Mouse (Mus musculus) liver, embryonic 12.5 days (tissue): Measurements from ENCODE around the gene Emilin3. TPM values are rescaled to one million over a fixed set of nuclear protein-coding genes. Genes with fewer than 3 reads are reported as not detected.

ENCODE experiments used
- ATAC-seq: fragments of 200-750 bp; cut with Nextera tagmentation; 2 replicates; pipeline ENCODE4 v1.8.0; 2017; ENCODE audit warnings: moderate number of reproducible peaks, mild to moderate bottlenecking, moderate library complexity
- H3K27ac ChIP-seq: fragments of 300-500 bp; sonication (generic); 2 replicates; pipeline ENCODE4 v1.5.1; 2016; ENCODE audit warnings: mild to moderate bottlenecking
- H3K27me3 ChIP-seq: fragments of 300-500 bp; sonication (generic); replicated peaks from 2 replicates; pipeline ENCODE4 v1.6.1; 2016; ENCODE audit warnings: mild to moderate bottlenecking, moderate library complexity
- H3K36me3 ChIP-seq: fragments of 300-500 bp; sonication (generic); 2 replicates; pipeline ENCODE4 v1.6.1; 2016; ENCODE audit warnings: mild to moderate bottlenecking, moderate library complexity
- H3K4me1 ChIP-seq: fragments of 300-500 bp; sonication (generic); 2 replicates; pipeline ENCODE4 v1.6.1; 2016
- H3K4me2 ChIP-seq: fragments of 300-500 bp; sonication (generic); 2 replicates; pipeline ENCODE4 v1.6.1; 2016; ENCODE audit warnings: mild to moderate bottlenecking, moderate library complexity
- H3K4me3 ChIP-seq: fragments of 300-500 bp; sonication (generic); 2 replicates; pipeline ENCODE4 v1.5.1; 2016; ENCODE audit warnings: mild to moderate bottlenecking, moderate library complexity
- H3K9ac ChIP-seq: fragments of 300-500 bp; sonication (generic); 2 replicates; pipeline ENCODE4 v1.6.1; 2016; ENCODE audit warnings: mild to moderate bottlenecking, moderate library complexity
- H3K9me3 ChIP-seq: fragments of 300-500 bp; sonication (generic); replicated peaks from 2 replicates; pipeline ENCODE4 v1.6.1; 2016; ENCODE audit warnings: mild to moderate bottlenecking, moderate library complexity
- WGBS: fragments of 180-500 bp; shearing (Covaris S2); methylation state at CpG from one replicate; pipeline ENCODE4 v1.1.7; 2016; ENCODE audit not compliant: insufficient replicate concordance; 5-methylcytosine and 5-hydroxymethylcytosine counted together
- polyA plus RNA-seq: library from polyadenylated mRNA; unstranded; fragments of >200 nt; fragmentation: Nextera tagmentation; extraction: Ambion mirVana; gene quantifications from 2 replicates; pipeline ENCODE4 v1.2.1, GENCODE M21; 2016

Gene Emilin3
- polyA plus RNA-seq, 1 experiment from 2014 or later, result 0.99 TPM

DNA sequence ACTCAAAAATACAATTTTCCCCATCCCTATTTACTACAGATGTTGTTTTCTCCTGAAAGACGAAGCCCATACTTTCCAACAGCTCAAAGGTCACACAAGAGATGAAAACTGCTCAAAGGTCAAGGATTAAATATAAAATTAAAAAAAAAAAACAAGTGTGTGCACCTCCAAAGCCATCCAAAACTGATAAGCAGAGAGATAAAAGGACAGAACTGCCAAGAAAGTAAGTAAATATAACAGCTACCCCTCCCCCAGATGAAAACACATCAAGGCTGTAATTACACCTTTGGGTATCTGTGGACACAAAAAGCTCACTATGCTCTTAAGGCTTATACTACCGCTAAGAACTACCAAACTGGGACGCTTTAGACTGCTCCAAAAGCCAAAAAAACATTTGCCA lies 42.7 kb downstream of the Emilin3 start:
- Histone ChIP-seq H3K4me2 (no peak overlapping the region), H3K27ac (no peak overlapping the region), H3K36me3 (no peaks in the 10 kb centered on the region), H3K27me3 (peaks cover 3% of the 10 kb centered on the region; the same call in 1 of the 2 replicates), H3K4me3 (no peak overlapping the region), H3K4me1 (peaks cover 18% of the 10 kb centered on the region), H3K9me3 (no peaks in the 10 kb centered on the region), H3K9ac (no peak overlapping the region)
- WGBS, result 64% methylated on average over 3 of the region's 3 CpGs
- ATAC-seq, result no peak

DNA sequence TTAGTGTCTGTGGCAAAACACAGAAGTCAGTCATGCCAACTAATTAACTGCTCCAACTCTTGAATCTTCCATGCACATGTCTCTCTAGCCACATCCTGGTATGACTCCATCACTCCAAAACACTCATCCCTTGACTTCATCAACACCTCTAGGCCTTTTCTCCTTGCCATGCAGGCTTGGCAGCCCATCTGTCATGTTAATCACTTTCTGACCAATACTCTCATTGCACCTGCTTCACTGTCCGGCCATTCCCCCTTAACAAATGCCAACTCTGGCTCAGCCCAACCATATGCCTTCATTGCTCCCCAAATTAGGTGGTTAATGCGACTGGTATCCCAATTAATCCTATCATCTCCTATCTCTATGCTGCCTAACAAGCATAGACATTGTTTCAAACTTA lies 46.9 kb downstream of the Emilin3 start:
- Histone ChIP-seq H3K4me3 (no peak overlapping the region), H3K4me2 (no peak overlapping the region), H3K9ac (no peak overlapping the region), H3K9me3 (no peaks in the 10 kb centered on the region), H3K27me3 (peaks cover 4% of the 10 kb centered on the region; the same call in 1 of the 2 replicates), H3K36me3 (no peaks in the 10 kb centered on the region), H3K27ac (no peak overlapping the region), H3K4me1 (no peaks in the 10 kb centered on the region; the same call in 1 of the 2 replicates)
- no peak for ATAC-seq
- WGBS, result 50% methylated on average over 2 of the region's 2 CpGs

DNA sequence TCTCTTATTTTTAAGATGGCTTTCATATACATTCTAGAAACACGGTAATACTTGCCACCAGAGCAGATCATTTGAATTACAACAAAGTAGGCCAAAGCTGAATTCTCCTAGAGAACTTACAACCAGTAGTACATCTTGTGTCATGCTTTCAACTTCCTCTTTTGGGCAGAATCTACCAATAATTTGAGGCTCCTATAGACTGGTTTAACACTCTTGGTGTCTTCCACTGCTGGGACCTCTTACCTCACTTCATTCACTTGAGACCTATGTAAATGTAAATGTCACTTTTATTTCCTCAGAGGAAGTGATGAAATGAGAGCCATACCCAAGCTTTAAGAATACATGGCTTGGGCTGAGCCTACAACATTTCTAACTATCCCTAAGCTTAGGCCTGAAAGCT lies 48.0 kb downstream of the Emilin3 start:
- Histone ChIP-seq H3K27me3 (peaks cover 4% of the 10 kb centered on the region; the same call in 1 of the 2 replicates), H3K4me3 (no peak overlapping the region), H3K27ac (no peak overlapping the region), H3K9me3 (no peaks in the 10 kb centered on the region), H3K9ac (no peak overlapping the region), H3K36me3 (no peaks in the 10 kb centered on the region), H3K4me1 (no peaks in the 10 kb centered on the region), H3K4me2 (no peak overlapping the region)
- WGBS, result 60% methylated on average over 1 of the region's 1 CpGs
- ATAC-seq, result no peak

DNA sequence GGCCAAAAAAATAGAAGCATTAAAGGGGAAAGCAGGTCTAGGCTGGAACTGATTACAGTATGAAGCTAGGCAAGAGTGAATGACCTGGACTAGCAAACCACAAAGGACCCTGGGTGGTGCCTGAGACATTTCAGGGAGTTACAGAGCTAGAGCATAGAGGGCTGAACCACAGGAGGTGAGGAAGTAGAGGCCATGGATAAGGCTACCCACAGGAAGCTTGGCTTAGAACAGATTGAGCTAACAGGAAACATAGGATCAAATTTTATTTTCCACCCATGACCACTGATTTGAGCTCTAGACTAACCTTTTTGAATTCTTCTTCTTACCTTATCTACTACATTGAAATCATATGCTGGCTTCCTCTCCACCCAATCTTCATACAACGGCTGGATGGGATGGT lies 51.8 kb downstream of the Emilin3 start:
- 28% methylated on average over 1 of the region's 1 CpGs for WGBS
- no peak for ATAC-seq
- no peak overlapping the region for H3K27ac ChIP-seq
- no peak overlapping the region for H3K4me3 ChIP-seq
- peaks cover 4% of the 10 kb centered on the region; the same call in 1 of the 2 replicates for H3K27me3 ChIP-seq
- H3K9me3 ChIP-seq, result no peaks in the 10 kb centered on the region
- H3K4me2 ChIP-seq, result no peak overlapping the region
- H3K36me3 ChIP-seq, result no peaks in the 10 kb centered on the region
- no peak overlapping the region for H3K9ac ChIP-seq
- no peaks in the 10 kb centered on the region for H3K4me1 ChIP-seq

Other genes starting within 250 kb of the Emilin3 start
- gene Plcg1, start 181.0 kb downstream of the Emilin3 start, polyA plus RNA-seq, result 11.7 and 16.0 TPM in 2 replicates
- gene Zhx3, start 39.3 kb downstream of the Emilin3 start, polyA plus RNA-seq, result 2.9 and 3.1 TPM in 2 replicates
- 0.98 and 1.1 TPM in 2 replicates for gene Lpin3, start 31.7 kb downstream of the Emilin3 start, polyA plus RNA-seq
- gene Chd6, start 196.7 kb upstream of the Emilin3 start, polyA plus RNA-seq, result 8.3 and 8.8 TPM in 2 replicates